Mouse (Mus musculus): Measurements from ENCODE around the gene Gm38393.

Gm38393 gene

DNA sequence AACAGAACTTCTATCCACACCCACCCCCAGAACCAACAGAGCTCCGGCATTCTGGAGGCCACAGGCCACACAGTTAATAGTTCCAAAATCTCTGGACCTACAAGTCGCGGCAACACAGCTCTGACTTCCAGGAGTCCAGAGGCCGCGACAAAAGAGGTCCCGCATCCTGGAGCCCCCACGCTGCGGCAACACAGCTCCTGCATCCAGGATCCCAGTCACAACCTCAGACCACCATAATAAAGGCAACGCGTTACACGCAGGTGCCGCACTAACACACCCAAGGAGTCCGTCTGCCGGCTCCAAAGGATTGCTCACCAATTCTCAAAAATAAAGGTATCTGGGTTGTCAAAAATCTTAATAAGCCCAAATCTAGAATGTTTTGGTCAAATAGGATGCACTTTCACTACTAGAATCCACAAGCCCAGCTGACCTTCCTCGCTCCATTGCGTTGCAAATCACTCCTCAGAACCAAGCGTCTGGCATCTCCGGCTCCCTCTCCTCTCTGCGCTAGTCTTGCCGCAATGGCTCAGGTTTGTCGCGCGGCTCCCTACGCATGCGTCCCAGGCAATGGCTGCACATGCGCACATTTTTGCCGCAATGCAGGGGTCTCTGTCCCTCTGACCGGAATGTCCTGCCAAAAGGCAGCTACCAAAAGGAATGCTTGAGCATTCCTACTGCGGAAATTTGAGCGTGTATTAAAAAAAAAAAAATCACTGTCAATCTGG lies at the start of gene Gm38393, which contains the start of gene Snurf:
Gene Gm38393 (minus strand): TSS at position 459 of the 725 bp plus-strand sequence.
Gene Snurf (minus strand): TSS at position 444 of the 725 bp plus-strand sequence.
- DNase-seq (ENCODE audit: low read depth), result no peak

DNA sequence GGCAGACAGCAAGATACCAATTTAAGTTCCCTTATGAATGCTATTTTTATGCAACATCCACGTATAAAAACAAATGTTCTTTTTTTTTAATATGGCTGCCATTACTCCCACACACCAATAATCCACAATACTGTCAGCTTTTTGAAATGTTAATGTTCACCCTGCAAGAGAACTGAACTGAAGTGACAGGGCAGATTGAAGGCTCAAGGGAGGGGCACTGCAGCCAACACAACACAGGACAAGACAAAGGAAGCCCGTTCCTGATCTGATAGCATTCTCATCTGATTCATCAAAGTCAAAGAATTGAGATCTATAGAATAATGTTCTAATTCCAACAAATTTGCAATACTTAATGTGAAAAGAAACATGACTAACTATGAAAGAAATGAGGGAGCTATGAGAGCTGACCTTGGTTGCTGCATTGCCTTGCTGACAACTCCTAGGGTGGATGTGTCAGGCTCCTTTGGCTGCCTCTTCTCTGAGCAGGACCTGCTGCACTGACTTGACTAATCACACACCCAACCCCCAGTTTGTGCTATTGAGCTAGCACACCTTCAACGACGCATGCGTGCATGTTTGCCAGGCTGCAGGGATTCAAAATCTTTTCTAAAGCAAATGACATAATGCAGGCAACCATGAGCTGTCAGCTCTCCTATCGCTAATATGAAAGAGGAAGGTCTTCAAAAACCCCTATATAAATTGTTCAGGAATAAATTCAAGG lies 42.8 kb upstream of the Gm38393 start:
- no peak for DNase-seq (ENCODE audit: low read depth)

DNA sequence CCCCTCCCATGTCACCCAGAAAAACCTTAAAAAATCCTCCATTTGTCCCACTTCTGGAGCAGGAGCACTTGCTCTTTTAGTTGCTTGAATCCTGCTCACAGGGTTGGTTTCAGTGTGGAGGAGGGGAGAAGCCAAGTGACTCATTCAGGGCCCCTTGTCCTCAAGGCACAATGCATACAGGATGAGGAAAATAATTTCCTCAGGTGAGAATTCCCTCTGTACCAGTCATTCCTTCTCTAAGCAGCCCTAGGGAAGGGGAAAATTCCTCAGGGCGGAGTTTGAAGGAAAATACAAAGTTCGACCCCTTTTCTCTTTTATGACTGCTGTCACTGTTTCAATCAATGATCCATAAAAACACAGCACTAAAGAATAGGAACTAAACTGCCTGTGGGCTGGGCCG lies 8.3 kb upstream of the Gm38393 start:
- no peak for DNase-seq (ENCODE audit: low read depth)

DNA sequence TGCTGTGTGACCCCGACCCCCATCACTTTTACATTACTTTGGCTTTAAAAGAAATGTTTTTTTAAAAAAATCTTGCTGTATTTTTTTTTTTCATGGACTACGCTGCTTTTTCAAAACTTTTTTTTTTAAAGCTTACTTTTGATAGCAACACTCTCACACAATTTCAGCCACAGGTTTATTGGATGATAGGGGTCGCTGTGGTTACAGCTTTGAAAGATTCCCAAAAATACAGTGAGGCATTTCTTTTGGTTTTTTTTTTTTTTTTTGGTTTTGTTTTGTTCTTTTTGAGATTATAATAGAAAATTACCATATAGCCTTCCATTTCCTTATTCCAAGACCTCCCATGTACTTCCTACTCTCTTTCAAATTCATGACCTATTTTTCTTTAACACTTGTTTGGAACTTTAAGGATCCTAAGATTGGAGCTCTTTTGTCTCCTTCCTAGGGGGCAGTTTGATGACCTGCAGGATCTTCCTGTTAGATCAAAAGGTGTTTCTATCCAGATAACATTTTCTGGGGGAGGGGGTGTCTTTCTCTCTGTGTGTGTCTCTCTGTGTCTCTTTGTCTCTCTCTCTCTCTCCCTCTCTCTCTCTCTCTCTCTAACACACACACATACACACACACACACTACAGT lies 3.0 kb upstream of the Gm38393 start:
- no peak for DNase-seq (ENCODE audit: low read depth)

DNA sequence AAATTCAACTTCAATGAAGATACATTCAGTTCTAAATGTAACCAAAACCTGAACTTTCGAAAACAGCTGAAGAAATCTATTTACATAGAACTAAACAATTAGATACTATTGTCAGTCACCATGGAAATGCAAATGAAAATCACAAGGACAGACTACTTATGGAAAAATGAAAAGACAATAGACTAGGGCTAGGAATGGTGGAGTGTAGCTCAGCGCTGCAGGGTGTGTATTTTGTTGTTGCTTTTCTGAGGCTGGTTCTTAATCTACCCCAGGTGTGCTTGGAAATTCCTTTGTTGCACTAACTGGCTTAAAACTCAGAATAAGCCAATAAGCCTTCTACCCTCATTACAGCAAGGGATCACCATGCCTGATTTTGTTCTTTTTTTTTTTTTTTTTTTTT lies 1.4 kb upstream of the Gm38393 start:
- DNase-seq (ENCODE audit: low read depth), result no peak

DNA sequence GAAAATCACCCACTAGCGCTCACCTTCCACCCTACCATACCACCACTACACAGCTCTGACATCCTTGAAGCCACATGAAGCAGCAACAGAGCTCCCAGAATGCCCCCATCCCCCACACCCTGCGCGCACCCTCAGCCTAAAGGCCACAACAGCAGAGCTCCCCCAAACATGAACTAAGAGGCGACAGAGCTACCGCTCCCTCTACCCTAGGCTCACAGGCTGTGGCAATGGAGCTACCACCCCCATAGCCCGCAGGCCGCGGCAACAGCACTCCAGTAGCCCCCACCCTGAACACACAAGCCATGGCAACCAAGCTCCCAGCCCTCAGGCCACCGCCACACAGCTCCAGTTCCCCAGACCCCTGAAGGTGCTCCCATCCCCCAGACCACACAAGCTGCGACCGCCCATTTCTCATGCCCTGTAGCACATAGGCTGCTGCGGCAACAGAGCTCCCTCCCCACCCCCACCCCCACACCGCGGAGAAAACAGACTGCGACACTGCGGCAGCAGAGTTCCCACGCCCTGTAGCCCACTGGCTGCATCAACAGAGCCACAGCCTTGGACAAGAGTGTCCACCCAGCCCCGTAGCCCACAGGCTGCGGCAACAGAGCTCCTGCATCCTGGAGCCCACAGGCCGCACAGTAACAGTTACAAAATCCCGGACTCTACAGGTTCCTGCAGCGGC lies 801 bp downstream of the Gm38393 start:
- DNase-seq (ENCODE audit: low read depth), result no peak

DNA sequence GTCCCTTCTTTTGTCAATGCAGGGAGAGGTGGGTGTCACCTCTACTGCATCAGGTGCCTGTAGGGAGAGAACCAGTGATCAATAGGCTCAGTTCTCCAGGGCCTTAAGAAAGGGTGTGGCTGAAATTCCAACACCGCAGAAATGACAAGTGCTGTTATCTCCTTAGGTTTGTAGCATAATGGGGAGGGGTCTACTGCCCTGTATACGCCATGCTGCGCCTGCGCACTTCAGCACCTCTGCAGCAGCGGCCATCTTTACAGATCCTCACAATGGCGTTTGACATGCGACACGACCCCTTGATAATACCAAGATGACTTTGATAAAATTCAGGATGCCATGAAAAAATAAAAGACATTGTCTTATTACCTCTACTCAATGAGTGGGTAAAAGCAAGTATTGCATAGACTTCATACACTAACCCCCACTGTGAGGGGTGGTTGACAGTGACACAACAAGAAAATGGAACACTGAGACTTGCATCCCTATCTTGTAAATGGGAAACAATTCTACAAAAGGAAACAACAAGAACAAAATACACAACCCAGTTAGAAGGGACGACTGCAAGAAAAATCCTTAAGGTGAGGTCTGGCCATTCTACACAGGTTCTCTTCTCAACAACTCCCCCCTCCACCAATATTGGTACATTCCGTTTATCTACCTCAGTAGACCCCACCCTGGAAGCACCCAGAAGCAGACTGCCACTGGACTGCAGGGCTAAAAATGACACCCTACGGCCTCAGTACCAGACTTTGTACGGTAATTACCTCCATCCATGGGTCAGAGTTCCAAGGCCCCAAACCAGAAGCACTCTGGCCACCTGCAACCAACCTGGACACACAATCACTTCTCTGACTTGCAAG lies 1.6 kb downstream of the Gm38393 start:
- no peak for DNase-seq (ENCODE audit: low read depth)

DNA sequence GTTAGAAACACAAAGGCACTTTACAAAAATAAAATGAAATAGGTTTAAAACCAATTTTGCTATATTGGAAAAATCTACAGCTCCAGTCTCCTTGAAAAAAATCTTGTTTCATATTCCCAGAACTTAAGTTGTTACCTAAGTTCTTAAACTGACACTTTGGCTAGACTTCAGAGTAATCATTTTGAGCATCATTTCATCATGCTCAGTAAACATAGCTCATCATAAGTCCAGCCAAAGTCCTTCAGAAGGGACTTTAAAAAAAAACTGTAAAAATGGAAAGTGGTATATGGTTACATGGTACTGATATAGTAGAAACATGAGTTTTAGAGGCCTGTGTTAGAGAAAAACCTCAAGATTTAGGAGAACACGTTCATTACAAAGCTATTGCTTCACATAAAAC lies 26.2 kb downstream of the Gm38393 start:
- DNase-seq (ENCODE audit: low read depth), result no peak

Measured in fibroblast of lung, adult 2 months (primary cell).